In the genomic region with DNA sequence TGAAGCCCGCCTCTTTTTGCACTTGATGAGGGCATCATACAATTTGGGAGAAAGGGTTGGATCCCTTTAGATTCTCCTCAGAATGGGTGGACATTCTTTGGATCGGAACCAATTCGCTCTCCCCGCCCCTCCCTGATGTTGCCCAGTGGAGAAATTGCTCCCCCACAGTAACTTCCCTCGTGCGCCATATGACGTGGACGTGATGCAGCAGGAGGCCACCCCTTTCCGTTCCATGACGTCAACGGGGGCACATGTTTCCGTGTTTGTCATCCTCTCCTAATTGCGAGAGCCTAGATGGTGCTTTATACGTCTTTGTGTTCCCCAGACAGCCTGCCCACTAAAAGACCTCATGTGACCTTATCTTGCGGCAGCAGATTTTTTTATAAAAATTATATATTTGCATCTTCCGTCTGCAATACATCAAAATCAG, we compare ENCODE assay signal across 8 mouse cellular contexts. TPM values are rescaled to one million over a fixed set of nuclear protein-coding genes. Genes with fewer than 3 reads are reported as not detected.
A peak's percentile ranks its signal among the peaks of the same experiment; 100 is the strongest.
DNase-seq lines count a peak whose midpoint lies in the region; ATAC-seq lines count a peak whose summit lies in the region.

No protein-coding gene starts in this region.

- WGBS in hindbrain, embryonic 13.5 days: 4% methylated on average over 16 of the region's 16 CpGs

- peak; percentile 88 for DNase-seq in R1 (ENCODE audit: low read depth, low spot score)
- DNase-seq in cerebellum, postnatal 14 days: peak; percentile 86 to 89
- peak; percentile 75 to 81 for DNase-seq in frontal cortex, postnatal 14 days (ENCODE audit: low spot score in 2 of 2)
- DNase-seq in layer of hippocampus, postnatal 36 days: peak; percentile 83 to 84
- peak; percentile 93 for DNase-seq in lung, postnatal 25 days (ENCODE audit: low spot score)
- peak; percentile 52 for DNase-seq in retina, adult 2 months (ENCODE audit: low read depth, low spot score)
- peak; percentile 91 for DNase-seq in thymus, postnatal 25 days

- H3K36me3 ChIP-seq in hindbrain, embryonic 13.5 days: 0 out of 2 replicates have a peak, but pooled peaks cover 5% of the 10 kb centered on the region

- peak; percentile 84 for ATAC-seq in hindbrain, embryonic 13.5 days (ENCODE audit: low FRiP score)

- H3K4me2 ChIP-seq in hindbrain, embryonic 13.5 days: peak overlapping the region; percentile 82

- H3K9me3 ChIP-seq in hindbrain, embryonic 13.5 days: no peaks in the 10 kb centered on the region

- peak overlapping the region; percentile 90 for H3K9ac ChIP-seq in hindbrain, embryonic 13.5 days

- H3K27me3 ChIP-seq in hindbrain, embryonic 13.5 days: no peaks in the 10 kb centered on the region

- H3K4me3 ChIP-seq in hindbrain, embryonic 13.5 days: peak overlapping the region; percentile 78

- peaks cover 11% of the 10 kb centered on the region for H3K4me1 ChIP-seq in hindbrain, embryonic 13.5 days (replicated peaks)

- peak overlapping the region; percentile 95 for H3K27ac ChIP-seq in hindbrain, embryonic 13.5 days

RNA-seq across cellular contexts. Expression of a gene that starts 0.8 kb away (rescaled TPM):
- 58.4 and 61.1 TPM in 2 replicates for polyA plus RNA-seq in hindbrain, embryonic 13.5 days (2015; fragmentation: Nextera tagmentation; extraction: Ambion mirVana)
- 10 to 100 TPM; 38.2 to 50.1 TPM for total RNA-seq in layer of hippocampus, postnatal 36 days (2021)

RNA-seq across cellular contexts. Expression of a gene that starts 0.9 kb away (rescaled TPM):
- 2.1 and 2.8 TPM in 2 replicates for polyA plus RNA-seq in hindbrain, embryonic 13.5 days (2015; fragmentation: Nextera tagmentation; extraction: Ambion mirVana)
- 1 to 10 TPM; 3.4 to 4.2 TPM for total RNA-seq in layer of hippocampus, postnatal 36 days (2021)

Comparison
In these comparisons a context has a peak if more than half of its experiments do, and no peak if none do; other contexts are left out.
1. Peak in every context shown above with its lines: DNase-seq, ATAC-seq, H3K4me3 ChIP-seq and H3K27ac ChIP-seq.